8 mouse cellular contexts compared by ENCODE assay signal in the genomic region with DNA sequence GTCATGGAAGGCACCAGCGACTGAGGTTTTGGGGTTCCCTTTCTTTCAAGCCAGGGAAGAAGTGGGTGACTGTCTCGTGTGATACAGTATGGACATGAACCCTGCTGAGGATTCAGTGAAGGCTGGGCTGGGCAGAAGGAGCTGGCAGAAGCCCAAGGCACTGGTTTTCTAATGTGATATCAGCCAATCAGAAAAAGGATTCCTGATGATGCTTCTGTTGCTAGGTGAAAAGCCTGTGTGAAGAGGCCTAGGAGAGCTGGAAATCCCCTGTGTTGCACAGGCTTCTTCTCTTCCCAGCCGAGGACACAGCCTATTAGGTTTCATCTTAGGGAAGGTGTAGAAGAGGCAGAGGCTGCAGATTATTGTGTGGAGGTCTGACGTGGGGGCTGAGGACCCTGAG. TPM values are rescaled to one million over a fixed set of nuclear protein-coding genes. Genes with fewer than 3 reads are reported as not detected.
DNase-seq lines count a peak whose midpoint lies in the region; ATAC-seq and TF ChIP-seq lines count a peak whose summit lies in the region.

No protein-coding gene starts in this region.

- TF ChIP-seq CTCF in kidney, postnatal 0 days (IDR thresholded peaks at IDR 0.05; ENCODE audit: low read depth) = no peak
- TF ChIP-seq CTCF in lung, postnatal 0 days (IDR thresholded peaks at IDR 0.05) = no peak

- H3K4me1 ChIP-seq in heart, embryonic 16.5 days (ENCODE audit: control insufficient read depth, insufficient read depth, low read length) = peaks cover 10% of the 10 kb centered on the region; the same call in 1 of the 2 replicates
- H3K4me1 ChIP-seq in kidney, postnatal 0 days (replicated peaks; ENCODE audit: insufficient read depth, low read length) = peaks cover 5% of the 10 kb centered on the region; the same call in 1 of the 2 replicates
- peaks cover 6% of the 10 kb centered on the region for H3K4me1 ChIP-seq in lung, postnatal 0 days (ENCODE audit: insufficient read depth, low read depth, low read length)

- no peak overlapping the region for H3K4me3 ChIP-seq in heart, embryonic 16.5 days (ENCODE audit: low read length)
- H3K4me3 ChIP-seq in kidney, postnatal 0 days (replicated peaks; ENCODE audit: low read depth, low read length) = no peak overlapping the region
- no peak overlapping the region for H3K4me3 ChIP-seq in lung, postnatal 0 days (ENCODE audit: low read depth, low read length)

- peak; percentile 95 for DNase-seq in A20 (ENCODE audit: low read depth, low spot score)
- DNase-seq in embryo, embryonic 11 days = peak; percentile 70
- DNase-seq in kidney, postnatal 0 days (ENCODE audit: low spot score) = peak; percentile 92
- DNase-seq in lung, postnatal 0 days (ENCODE audit: low spot score) = peak; percentile 86
- peak; percentile 49 for DNase-seq in ovary, postnatal 10 days (ENCODE audit: low spot score)
- peak; percentile 54 for DNase-seq in thymus, postnatal 14 days

- TF ChIP-seq EP300 in lung, postnatal 0 days (IDR thresholded peaks at IDR 0.05) = no peak

- peak; percentile 72 for ATAC-seq in activated CD4-positive, CD25-positive, alpha-beta regulatory T cell, adult 4 months
- peak; percentile 69 for ATAC-seq in heart, embryonic 16.5 days (replicated peaks; ENCODE audit: extremely low read depth, insufficient read depth, low FRiP score)
- peak; percentile 67 for ATAC-seq in kidney, postnatal 0 days (replicated peaks; ENCODE audit: low FRiP score, low read depth)
- peak; percentile 56 for ATAC-seq in lung, postnatal 0 days

- no peaks in the 10 kb centered on the region for H3K9me3 ChIP-seq in heart, embryonic 16.5 days (replicated peaks; ENCODE audit: control insufficient read depth, low read length)
- H3K9me3 ChIP-seq in kidney, postnatal 0 days (replicated peaks; ENCODE audit: low read length) = no peaks in the 10 kb centered on the region
- no peaks in the 10 kb centered on the region for H3K9me3 ChIP-seq in lung, postnatal 0 days (ENCODE audit: low read length)

- WGBS in heart, embryonic 16.5 days = 13% methylated on average over 4 of the region's 4 CpGs
- WGBS in kidney, postnatal 0 days = 24% methylated on average over 4 of the region's 4 CpGs
- 22% methylated on average over 4 of the region's 4 CpGs for WGBS in lung, postnatal 0 days

- H3K27ac ChIP-seq in heart, embryonic 16.5 days (ENCODE audit: low read length) = 0 out of 2 replicates have a peak overlapping the region, but pooled peaks have one; percentile 9
- H3K27ac ChIP-seq in kidney, postnatal 0 days = no peak overlapping the region
- H3K27ac ChIP-seq in lung, postnatal 0 days (ENCODE audit: low read length) = no peak overlapping the region

- H3K4me2 ChIP-seq in heart, embryonic 16.5 days (ENCODE audit: low read depth, low read length) = no peak overlapping the region
- no peak overlapping the region for H3K4me2 ChIP-seq in kidney, postnatal 0 days (ENCODE audit: low read length)
- H3K4me2 ChIP-seq in lung, postnatal 0 days (replicated peaks; ENCODE audit: low read depth, low read length) = no peak overlapping the region

- H3K27me3 ChIP-seq in heart, embryonic 16.5 days (ENCODE audit: control insufficient read depth, insufficient read depth, low read length) = peaks cover 13% of the 10 kb centered on the region
- no peaks in the 10 kb centered on the region for H3K27me3 ChIP-seq in kidney, postnatal 0 days (ENCODE audit: insufficient read depth, low read length)
- peaks cover 21% of the 10 kb centered on the region for H3K27me3 ChIP-seq in lung, postnatal 0 days (replicated peaks; ENCODE audit: insufficient read depth, low read length)

- no peaks in the 10 kb centered on the region for H3K36me3 ChIP-seq in heart, embryonic 16.5 days (ENCODE audit: control insufficient read depth, insufficient read depth)
- no peaks in the 10 kb centered on the region for H3K36me3 ChIP-seq in kidney, postnatal 0 days (ENCODE audit: insufficient read depth, low read length)
- no peaks in the 10 kb centered on the region for H3K36me3 ChIP-seq in lung, postnatal 0 days (ENCODE audit: insufficient read depth, low read length)

- no peak overlapping the region for H3K9ac ChIP-seq in heart, embryonic 16.5 days (ENCODE audit: low read length)
- H3K9ac ChIP-seq in kidney, postnatal 0 days (ENCODE audit: low read depth, low read length) = no peak overlapping the region
- H3K9ac ChIP-seq in lung, postnatal 0 days (replicated peaks; ENCODE audit: low read depth) = no peak overlapping the region

RNA-seq across cellular contexts. Expression of a gene that starts 4.0 kb away (rescaled TPM):
- 10 to 100 TPM in 1 of 2 experiments, 1 to 10 TPM in 1; 3.7 to 69.9 TPM for polyA plus RNA-seq in activated CD4-positive, CD25-positive, alpha-beta regulatory T cell, adult 4 months (2017; shearing (Covaris generic))
- 79.1 and 172 TPM in 2 replicates for polyA plus RNA-seq in heart, embryonic 16.5 days (2015; fragmentation: Nextera tagmentation; extraction: Ambion mirVana)
- polyA plus RNA-seq in kidney, postnatal 0 days (2015; fragmentation: Nextera tagmentation; extraction: Ambion mirVana) = 48.2 and 49.7 TPM in 2 replicates
- polyA plus RNA-seq in lung, postnatal 0 days (2015; fragmentation: Nextera tagmentation; extraction: Ambion mirVana) = 17.8 and 19.2 TPM in 2 replicates

RNA-seq across cellular contexts. Expression of a gene that starts 22.8 kb away (rescaled TPM):
- polyA plus RNA-seq in activated CD4-positive, CD25-positive, alpha-beta regulatory T cell, adult 4 months (2017; shearing (Covaris generic)) = 10 to 100 TPM; 57.3 to 70.9 TPM
- 0.17 and 0.24 TPM in 2 replicates for polyA plus RNA-seq in heart, embryonic 16.5 days (2015; fragmentation: Nextera tagmentation; extraction: Ambion mirVana)
- polyA plus RNA-seq in kidney, postnatal 0 days (2015; fragmentation: Nextera tagmentation; extraction: Ambion mirVana) = 0.11 and 0.18 TPM in 2 replicates
- 0.43 and 1.2 TPM in 2 replicates for polyA plus RNA-seq in lung, postnatal 0 days (2015; fragmentation: Nextera tagmentation; extraction: Ambion mirVana)

RNA-seq across cellular contexts. Expression of a gene that starts 26.1 kb away (rescaled TPM):
- 10 to 100 TPM in 1 of 2 experiments, 1 to 10 TPM in 1; 4.0 to 79.3 TPM for polyA plus RNA-seq in activated CD4-positive, CD25-positive, alpha-beta regulatory T cell, adult 4 months (2017; shearing (Covaris generic))
- 35.2 and 72.7 TPM in 2 replicates for polyA plus RNA-seq in heart, embryonic 16.5 days (2015; fragmentation: Nextera tagmentation; extraction: Ambion mirVana)
- 5.9 and 6.0 TPM in 2 replicates for polyA plus RNA-seq in kidney, postnatal 0 days (2015; fragmentation: Nextera tagmentation; extraction: Ambion mirVana)
- polyA plus RNA-seq in lung, postnatal 0 days (2015; fragmentation: Nextera tagmentation; extraction: Ambion mirVana) = 15.8 and 20.6 TPM in 2 replicates

RNA-seq across cellular contexts. Expression of a gene that starts 44.2 kb away (rescaled TPM):
- 10 to 100 TPM in 1 of 2 experiments, 1 to 10 TPM in 1; 5.2 to 64.7 TPM for polyA plus RNA-seq in activated CD4-positive, CD25-positive, alpha-beta regulatory T cell, adult 4 months (2017; shearing (Covaris generic))
- 20.8 and 54.0 TPM in 2 replicates for polyA plus RNA-seq in heart, embryonic 16.5 days (2015; fragmentation: Nextera tagmentation; extraction: Ambion mirVana)
- polyA plus RNA-seq in kidney, postnatal 0 days (2015; fragmentation: Nextera tagmentation; extraction: Ambion mirVana) = 13.6 and 14.3 TPM in 2 replicates
- polyA plus RNA-seq in lung, postnatal 0 days (2015; fragmentation: Nextera tagmentation; extraction: Ambion mirVana) = 11.9 and 12.6 TPM in 2 replicates

RNA-seq across cellular contexts. Expression of a gene that starts 58.2 kb away (rescaled TPM):
- 100 to 1,000 TPM in 1 of 2 experiments, 10 to 100 TPM in 1; 68.0 to 148 TPM for polyA plus RNA-seq in activated CD4-positive, CD25-positive, alpha-beta regulatory T cell, adult 4 months (2017; shearing (Covaris generic))
- polyA plus RNA-seq in heart, embryonic 16.5 days (2015; fragmentation: Nextera tagmentation; extraction: Ambion mirVana) = 10.9 and 21.4 TPM in 2 replicates
- polyA plus RNA-seq in kidney, postnatal 0 days (2015; fragmentation: Nextera tagmentation; extraction: Ambion mirVana) = 8.8 TPM in 2 replicates
- 23.9 and 26.1 TPM in 2 replicates for polyA plus RNA-seq in lung, postnatal 0 days (2015; fragmentation: Nextera tagmentation; extraction: Ambion mirVana)

Comparison
In these comparisons a context has a peak if more than half of its experiments do, and no peak if none do; other contexts are left out.
1. RNA of a gene that starts 22.8 kb away (polyA plus RNA-seq): 57.3 to 70.9 TPM in activated CD4-positive, CD25-positive, alpha-beta regulatory T cell, adult 4 months; 0.43 to 1.2 TPM in lung, postnatal 0 days, 0.17 to 0.24 TPM in heart, embryonic 16.5 days and 0.11 to 0.18 TPM in kidney, postnatal 0 days; every median in the first group is over 10 times any median in the second.
2. Peak in every context shown above with its lines, with median percentiles within 50 percentile points of each other: DNase-seq and ATAC-seq.